Mouse (Mus musculus): ENCODE data around the gene Olfr586.

Olfr586 gene

DNA sequence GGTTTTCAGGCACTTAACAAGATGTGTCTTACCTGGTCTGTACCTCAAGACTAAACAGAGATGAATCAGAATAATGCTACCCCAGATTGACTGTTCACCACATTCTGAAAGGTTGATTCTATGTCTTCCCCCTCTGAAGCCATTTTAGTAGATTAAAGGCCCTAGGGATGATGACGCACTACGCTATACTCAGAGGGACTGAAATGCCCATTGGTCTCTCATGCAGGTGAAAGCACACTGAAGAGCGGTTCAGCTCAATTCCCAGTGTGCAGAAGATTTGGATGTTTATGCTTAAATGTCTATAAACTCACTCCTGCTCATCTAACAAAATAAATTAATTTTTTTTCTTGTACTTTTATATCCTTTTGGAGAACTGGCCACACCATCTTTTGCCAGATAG, at the start of gene Olfr586:
TSS of gene Olfr586 (minus strand) at position 101 of the 400 bp plus-strand sequence.
- DNase-seq (ENCODE audit: low read depth): no peak

- no peak for DNase-seq (ENCODE audit: low read depth)
Measured at GRCm38 (mm10) chr7:103169697-103170096, 44.3 kb upstream of the Olfr586 start.

DNA sequence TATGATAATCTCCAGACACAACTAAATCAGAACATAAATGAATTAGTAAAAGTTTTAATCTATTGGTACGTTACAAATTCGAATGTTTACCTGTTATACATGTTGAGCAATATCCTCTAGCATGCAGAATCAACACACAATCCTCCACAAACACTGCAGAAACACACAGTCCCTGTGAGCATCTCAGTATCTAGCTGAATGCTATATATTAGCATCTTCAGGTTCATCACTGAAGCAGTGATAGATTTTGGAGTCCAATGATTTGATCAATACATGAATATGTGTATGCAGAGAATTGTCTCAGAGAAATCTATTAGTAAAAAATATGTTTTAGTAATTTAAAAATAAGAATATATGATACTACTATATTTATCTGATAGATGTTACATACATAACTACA, 30.8 kb upstream of the Olfr586 start, which contains the start of gene Olfr589:
TSS of gene Olfr589 (minus strand) at position 101 of the 400 bp plus-strand sequence.
- DNase-seq (ENCODE audit: low read depth): no peak

GRCm38 (mm10) chr7:103140579-103140978, 15.1 kb upstream of the Olfr586 start, which contains the start of gene Olfr588-ps1:
Olfr588-ps1 (plus strand) TSS chr7:103140879.
- DNase-seq (ENCODE audit: low read depth): no peak

DNA sequence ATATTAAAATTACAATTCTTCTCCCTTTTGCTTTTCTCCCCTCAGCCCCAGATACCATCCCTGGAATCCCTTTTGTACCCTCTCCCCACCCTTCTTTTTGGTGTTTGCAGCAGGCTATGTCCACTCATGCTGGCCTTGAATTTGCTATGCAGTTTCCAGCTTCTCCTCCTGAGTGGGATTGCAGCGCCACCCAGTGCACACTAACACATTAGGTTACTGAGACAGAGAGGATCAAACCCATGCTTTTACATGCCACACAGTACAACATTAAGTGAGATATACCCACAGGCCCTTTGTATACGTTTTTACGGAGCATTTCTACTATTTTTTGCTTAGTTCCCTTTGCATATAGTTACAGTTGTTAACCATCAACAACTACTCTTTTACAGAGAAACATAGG, 6.0 kb downstream of the Olfr586 start:
- no peak for DNase-seq (ENCODE audit: low read depth)

DNA sequence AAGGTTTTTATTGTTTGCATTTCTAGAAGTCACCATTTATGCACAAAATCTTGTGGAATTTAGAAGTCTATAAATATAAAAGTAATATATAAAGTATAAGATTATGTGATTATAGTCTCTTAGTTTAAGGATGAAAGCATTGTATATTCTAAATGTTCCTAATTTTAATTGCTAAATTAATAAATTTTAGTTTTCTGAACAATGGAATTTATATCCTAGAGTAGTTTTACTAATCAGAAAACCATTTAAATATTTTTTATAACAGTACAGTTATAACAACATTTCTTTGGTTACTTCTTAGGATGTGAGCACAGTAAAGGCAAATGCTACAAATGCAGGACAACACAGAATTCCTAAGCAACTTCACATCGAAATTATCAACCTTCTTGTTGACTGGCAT, 28.0 kb downstream of the Olfr586 start, which contains the start of gene Olfr585:
TSS of gene Olfr585 (plus strand) at position 301 of the 400 bp plus-strand sequence.
- DNase-seq (ENCODE audit: low read depth): no peak

GRCm38 (mm10) chr7:103081585-103081984, 43.9 kb downstream of the Olfr586 start, which contains the start of gene Olfr584:
Olfr584 (plus strand) TSS chr7:103081885.
- no peak for DNase-seq (ENCODE audit: low read depth)
